Mouse (Mus musculus): ENCODE measurements around the gene A830031A19Rik. TPM values are rescaled to one million over a fixed set of nuclear protein-coding genes. Genes with fewer than 3 reads are reported as not detected.

Gene A830031A19Rik
- total RNA-seq, 2 experiments from 2014 or later, result not detected

DNA sequence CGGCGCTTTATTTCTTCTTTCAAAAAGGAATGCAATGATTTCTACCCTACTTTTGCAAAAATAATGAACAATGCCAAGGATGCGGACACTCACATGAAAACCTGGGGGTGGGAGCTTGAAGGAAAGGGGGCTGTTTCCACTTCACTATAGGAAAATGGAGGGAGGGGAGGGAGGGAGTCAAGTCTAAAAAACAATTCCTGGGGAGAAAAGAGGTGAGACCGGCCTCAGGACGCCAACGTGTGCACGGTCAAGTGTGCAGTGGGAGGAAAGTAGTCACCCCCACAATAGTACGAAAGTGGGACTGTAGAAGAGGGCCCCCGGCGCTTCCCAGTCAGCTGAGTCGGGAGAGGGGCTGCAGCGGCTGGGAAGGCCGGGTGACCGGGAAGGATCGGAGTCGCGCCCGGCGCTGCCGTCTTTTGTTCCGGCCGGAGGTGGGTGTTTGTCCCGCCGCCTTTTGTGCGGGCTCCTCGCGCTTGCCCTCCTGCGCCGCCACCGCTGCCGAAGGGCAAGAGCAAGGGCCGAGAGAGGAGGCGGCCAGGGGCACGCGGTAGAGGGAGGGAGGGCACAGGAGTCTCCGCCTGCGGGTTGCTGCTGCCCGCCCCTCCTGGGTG is 4.0 kb upstream of the A830031A19Rik start:
- DNase-seq, result peak; percentile 54 to 56
- intact Hi-C loops (cut with DNase I), result no loop called here

DNA sequence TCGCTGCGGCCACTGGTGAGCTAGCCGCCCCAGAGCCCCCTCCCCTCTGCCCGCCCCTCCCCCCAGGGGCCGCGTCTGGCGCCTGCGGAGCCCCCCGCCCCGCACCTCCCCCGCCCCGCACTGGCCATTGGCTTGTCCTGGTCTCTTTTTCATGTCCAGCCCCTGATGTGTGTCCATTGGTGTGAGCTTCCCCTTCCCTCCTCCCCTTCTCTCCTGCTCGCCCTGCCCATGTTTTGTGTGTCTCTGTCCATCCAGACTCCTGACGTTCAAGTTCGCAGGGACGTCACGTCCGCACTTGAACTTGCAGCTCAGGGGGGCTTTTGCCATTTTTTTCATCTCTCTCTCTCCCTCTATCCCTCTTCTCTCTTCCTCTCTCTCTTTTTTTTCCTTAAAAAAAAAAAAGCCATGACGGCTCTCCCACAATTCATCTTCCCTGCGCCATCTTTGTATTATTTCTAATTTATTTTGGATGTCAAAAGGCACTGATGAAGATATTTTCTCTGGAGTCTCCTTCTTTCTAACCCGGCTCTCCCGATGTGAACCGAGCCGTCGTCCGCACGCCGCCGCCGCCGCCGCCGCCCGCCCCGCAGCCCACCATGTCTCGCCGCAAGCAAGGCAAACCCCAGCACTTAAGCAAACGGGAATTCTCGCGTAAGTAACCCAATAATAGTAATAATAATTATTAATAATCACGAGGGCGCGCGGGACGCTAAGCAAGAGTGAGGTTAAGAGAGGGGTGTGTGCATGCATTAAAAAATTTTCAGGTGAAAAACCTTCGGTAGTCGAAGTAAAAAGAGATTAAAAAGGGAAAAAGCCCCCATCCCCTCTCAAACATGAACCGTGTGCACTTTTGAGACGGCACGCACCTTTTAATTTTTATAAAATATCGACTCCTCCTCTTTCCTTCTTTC is 3.2 kb upstream of the A830031A19Rik start, which contains the start of gene Bcl11a:
TSS of gene Bcl11a (plus strand) at position 262 of the 911 bp plus-strand sequence.
- intact Hi-C loops (cut with DNase I), result no loop called here
- DNase-seq, result peak; percentile 23 to 46

DNA sequence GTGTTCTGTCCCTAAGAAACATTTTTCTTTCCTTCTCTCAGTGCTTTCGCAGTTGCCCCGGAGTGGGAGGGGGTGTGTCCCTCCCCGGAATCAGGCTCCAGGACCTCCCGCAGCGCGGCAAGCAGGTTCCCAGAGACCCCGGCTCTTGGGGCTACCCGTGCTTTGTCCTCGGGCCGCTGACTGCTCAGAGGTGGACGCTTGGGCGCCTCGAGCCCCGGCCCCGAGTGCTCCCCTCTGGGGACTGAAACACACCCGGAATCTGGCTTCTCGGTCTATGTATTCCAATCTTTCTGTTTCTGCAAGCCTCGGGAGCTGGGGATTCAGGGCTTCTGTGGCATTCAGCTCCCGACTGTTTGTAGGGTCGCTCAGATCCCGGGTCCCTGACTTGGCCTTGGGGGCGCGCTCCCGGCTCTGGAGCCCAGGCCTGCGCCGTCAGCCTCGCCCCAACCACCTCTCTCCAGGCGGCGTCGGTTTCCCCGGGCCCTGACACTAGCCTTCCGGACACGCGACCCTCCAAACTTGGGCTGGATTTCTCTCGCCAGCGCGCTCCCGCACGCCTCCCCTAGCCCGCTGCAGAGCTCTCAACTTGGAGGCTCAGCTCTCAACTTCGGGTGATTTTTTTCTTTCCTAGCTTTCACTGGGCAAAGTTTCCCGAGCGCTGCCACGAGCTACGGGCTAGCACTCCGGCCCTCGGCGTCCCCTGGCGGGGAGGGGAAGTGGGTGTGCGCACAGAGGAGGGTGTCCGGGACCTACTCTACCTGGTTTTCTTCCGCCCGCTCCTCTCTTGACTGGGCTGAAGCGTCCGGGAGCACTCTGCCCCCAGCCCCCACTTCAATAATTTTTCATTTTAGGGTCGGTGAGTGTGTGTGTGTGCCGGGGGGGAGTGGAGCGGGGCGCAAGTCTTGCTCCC is 2.2 kb upstream of the A830031A19Rik start:
- peak; percentile 52 to 59 for DNase-seq
- intact Hi-C loops (cut with DNase I), result no loop called here

DNA sequence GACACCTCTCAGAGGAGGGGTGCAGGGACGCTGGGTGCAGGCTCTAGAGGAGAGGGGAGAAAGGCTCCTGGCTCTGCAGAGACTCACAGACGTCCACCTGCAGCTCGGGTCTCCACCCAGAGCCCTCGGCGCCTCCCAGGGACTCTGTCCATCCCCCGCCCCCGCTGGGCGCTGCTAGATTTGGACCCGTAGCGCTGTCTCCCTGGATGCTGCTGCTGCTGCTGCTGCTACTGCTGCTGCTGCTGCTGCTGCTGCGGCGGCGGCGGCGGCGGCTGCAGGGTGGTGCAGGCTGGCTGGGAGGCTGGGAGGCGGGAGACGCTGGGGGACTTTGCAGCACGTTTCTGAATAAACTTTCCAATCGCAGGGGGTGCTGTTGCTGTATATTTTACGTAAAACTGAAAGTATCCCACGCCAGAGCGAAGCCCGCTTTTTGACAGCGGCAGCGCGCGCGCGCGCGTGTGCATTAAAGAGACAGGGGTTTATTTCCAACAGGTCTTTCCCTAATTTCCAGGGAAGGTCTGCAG is 1.3 kb upstream of the A830031A19Rik start:
- intact Hi-C loops (cut with DNase I), result no loop called here
- DNase-seq, result peak; percentile 47 to 64

DNA sequence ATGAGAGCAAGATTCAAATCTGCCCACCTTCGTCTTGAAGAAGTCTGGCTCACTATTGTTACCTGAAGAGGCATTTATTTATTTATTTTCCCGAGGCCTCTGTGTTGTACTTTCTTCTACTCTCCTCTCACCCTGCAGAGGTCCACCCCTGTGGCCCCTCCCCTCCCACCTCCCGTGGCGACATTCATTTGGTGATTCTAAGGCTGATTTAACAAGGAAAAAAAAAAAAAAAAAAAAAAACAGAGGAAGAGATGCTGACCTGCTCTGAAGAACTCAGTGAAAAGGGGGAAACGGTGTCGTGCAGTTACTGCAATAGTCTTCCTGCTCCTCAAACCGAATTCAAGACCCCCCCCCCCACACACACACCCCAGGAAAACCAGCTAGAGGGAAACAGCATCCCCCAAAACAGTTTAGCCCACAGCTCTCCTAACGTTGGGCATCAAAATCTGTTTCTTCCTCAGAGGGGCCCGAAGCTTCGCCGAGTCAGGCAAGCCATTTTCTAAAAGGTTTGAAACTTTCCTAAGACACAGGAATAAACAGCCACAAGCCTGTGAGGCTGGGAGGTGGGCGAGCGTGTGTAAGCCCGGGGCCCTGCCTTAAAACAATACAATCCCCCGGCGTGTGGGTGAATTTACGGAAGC is 752 bp upstream of the A830031A19Rik start:
- intact Hi-C loops (cut with DNase I), result no loop called here
- no peak for DNase-seq

DNA sequence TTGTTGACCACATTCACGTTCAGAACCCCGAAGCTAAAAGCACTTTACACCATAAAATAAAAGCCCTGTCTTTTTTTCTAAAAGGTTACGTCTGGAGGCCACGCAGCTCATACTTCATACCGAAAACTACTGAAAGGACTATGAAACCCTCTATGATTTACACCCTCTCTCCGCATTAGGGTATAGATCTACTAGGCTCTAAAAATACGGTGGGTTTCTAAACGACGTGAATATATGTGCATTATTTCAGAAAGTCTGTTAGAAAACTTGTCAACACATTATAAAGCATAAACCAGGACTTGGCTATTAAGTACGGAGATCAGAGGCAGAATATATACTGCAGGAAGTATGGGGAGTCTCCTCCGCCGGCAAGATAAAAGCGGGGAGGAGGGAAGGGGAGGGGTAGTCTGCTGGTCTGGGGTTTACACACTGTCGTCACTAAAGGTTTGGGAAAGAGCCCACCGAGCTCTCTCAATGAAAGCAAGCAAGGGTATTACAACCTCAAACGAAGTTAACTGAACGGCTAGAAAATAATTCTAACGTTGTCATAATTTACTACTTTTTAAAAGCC is 748 bp downstream of the A830031A19Rik start:
- intact Hi-C loops (cut with DNase I), result no loop called here

DNA sequence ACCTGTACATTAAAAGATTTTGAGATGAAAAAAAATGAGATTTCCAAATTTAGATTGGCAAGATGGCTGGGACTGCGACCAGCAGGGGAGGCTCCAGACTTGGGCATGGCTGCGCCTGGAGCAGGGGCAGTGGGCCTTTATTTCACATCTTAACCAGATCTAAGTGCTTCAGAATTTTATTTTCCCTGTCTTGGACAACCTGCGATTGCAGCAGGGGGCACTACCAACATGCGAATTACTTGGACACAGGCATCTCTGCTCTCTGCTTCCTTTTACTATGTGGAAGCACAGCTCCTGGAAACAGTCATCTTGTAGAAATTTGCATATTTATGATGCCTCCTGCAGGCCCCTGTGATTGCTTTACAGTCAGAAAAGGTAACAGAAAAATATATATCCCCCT is 9.5 kb downstream of the A830031A19Rik start:
- intact Hi-C loops (cut with DNase I), result no loop called here
- no peak for DNase-seq

More for the DNA sequence above, 748 bp downstream of the A830031A19Rik start:
- DNase-seq, result no peak

DNA sequence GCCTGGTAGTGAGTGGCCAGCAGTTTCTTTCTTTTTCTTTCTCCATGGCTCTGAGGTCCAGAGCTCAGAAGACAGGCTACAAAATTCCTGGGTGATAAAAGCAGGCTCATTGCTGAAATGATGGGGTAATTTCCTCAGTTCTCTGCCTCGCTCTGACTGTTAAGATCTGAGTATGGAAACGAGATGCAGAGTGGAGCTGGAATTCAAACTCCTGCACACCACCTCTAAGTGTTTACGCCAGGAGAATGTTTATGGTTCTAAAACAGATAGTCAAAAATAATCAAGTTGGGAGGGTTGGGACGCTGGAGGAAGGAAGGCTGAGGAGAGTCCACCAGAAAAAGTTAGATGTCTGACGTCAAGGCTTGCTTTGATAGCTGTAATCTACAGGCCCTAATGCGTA is 10.6 kb downstream of the A830031A19Rik start:
- no peak for DNase-seq
- intact Hi-C loops (cut with DNase I), result no loop called here

DNA sequence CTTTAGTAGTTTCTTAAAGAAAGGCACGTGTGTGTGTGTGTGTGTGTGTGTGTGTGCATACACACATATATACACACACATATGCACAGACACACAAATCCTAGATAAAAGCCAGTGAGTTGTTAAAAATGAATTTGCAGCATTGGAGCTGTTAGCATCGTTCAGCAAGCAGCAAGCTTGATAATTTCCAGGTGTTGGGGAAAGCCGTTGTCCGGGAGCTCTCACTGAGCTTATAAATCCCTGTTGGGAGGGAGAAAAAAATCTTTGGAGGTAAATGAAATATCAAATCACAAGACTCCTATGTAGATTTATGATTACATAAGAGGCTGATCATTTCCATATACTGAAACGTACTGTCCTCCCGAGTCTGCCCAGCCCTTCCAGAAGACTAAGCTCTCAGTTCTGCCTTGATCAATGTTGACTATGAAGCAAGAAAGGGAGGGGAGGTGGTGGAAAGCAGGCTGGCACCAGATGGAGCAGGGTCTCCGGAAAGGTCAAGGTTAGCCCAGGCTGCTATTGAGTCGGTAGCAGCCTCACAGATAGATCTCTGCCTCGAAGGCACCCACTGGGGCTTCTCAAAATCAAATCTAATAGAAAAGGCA is 12.3 kb downstream of the A830031A19Rik start:
- intact Hi-C loops (cut with DNase I), result no loop called here
- no peak for DNase-seq

DNA sequence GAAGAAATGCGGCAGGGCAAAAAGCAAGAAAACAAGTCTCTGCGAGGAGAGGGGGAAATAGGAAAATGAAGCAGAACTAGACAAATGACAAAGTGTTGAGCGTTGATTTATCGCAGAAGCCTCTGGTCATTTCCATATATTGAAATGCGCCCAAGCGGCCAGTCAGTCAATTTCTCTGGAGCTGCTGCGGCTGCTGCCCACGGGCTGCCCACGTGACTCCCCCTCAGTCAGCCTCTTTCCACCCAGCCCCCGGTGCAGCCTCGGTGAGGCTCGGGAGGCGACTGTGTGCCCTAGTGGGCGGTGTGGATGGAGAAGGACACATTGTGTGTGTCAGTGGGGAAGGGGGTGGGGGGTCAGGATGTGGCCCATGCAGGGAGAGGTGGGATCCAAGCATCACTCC is 13.0 kb downstream of the A830031A19Rik start:
- no peak for DNase-seq
- intact Hi-C loops (cut with DNase I), result no loop called here

DNA sequence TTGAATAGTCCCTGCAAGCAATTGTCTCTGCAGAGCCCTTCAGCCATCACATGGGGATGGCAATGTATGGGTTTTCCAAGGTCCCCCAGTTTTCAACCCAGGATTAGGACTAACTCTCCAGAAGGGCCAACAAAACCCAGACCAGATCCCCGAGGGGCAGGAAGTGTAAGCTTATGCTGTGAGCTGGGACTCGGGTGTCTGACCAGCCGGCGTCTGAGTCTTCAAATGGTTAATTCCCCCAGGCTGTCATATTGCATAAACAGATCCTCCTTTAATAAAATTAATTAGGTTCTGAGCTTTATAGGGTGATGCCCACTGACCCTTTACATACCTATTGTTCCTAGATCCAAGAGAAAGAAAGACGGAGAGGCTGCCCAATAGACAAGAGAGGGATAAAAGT is 14.4 kb downstream of the A830031A19Rik start:
- DNase-seq, result no peak
- intact Hi-C loops (cut with DNase I), result no loop called here

DNA sequence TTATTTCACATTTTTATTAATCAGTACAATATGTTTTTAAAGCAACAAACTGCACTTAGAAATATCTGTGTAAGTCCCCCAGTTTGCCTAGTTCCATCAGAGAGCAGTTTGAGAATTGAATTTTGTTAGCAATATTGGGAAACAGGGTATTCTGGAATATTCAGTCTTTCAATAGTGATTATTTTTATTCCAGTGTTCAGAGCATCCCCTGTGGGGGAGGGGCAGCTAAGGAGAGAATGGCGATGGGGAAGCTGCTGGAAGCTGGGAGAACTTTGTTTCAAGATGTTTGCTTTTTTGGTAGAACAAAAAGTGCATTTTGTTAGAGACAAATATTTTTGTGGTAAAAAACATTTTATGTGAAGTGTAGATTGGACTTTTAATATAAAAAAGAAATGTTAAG is 15.7 kb downstream of the A830031A19Rik start:
- intact Hi-C loops (cut with DNase I), result no loop called here
- no peak for DNase-seq

DNA sequence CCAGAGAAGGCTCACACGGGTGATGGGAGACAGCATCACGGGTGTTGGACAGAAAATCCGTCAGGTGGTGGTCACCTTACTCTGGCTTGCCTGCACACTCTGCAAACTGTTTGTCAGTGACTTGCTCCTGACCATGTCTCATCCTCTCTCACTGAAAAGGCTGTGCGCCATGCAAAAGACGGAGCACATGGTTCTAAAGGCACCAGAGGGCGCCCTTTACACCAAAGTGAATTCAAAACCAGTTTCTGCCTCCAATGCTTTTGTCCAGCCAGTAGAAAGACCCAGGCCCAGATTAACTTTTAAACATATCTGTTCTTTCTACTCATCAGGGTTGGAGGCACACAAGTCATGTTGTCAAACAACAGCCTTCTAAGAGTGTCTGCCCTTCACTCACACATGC is 22.0 kb downstream of the A830031A19Rik start:
- intact Hi-C loops (cut with DNase I), result no loop called here
- no peak for DNase-seq

DNA sequence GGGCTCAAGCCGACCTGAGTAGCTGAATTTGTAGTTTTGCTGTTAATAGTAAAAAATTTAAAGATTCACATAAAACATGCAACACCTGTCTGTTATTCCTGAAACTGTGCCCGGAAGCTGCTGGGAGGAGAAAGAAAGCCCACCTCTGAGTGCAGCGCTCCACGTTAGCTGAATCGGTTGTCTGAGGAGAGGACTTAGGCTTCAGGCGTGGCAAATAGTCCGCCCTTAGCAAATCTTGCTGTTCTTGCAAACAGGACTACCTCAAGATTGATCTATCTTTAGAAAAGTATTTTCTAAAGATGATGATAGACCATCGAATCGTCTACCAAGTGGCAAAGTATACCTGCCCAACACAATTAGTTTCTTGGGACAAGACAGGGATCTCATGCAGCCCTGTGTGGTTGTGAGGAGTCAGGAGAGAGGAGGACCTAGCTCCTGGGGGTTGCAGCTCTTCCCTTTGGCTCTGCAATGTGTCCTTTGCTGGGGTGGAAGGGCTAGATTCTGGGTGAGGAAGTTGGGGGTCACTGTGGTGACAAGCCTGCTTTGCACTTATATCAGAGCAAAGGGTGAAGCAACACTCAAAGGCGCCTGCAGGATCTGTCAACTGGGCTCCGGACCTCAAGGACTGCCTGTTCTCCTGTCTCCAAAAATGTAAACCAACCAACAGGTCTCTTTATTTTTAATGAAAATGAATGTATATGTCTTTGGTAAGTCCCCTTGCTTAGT is 24.7 kb downstream of the A830031A19Rik start:
- DNase-seq, result no peak
- intact Hi-C loops (cut with DNase I), result no loop called here

DNA sequence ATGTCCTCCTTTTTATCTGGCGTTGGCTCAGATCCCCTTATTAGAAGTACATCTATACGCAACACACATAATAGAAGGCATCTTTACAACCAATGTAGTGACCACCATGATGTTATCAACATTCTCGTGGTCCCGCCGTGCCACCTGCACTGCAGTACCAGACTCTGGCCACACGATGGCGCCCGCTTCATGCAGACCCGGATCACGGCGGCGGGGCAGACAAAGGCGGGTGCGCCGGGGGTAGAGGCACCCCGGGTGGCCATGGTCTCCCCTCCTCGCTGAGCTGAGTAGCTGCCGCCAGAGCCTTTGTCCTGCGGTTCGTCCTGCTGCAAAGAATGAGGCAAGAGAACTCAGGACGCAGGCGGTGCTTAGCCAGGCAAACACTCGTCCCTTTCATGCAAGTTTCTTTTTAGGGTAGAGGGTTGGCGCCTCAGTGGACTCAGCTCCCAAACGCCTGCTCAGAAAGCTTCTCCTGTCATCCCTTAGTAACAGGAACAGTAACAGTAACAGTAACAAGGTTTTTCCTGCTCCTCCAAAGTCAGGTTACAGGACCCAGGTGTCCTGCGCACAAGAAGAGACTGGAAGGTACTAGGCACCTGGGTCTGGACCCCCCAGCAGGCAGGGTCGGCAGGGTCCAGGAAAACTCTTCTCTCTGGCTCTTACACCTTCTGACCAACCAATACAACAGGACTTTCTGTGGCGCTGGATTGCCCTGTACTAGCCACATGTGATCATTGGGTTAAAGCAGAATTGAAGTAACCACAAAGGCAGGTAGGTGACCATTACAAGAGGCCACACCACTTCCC is 25.4 kb downstream of the A830031A19Rik start:
- intact Hi-C loops (cut with DNase I), result loop anchor here (2.0 kb wide), 1 partner anchor 1813 kb away; no protein-coding TSS in a partner anchor
- peak; percentile 80 to 85 for DNase-seq

DNA sequence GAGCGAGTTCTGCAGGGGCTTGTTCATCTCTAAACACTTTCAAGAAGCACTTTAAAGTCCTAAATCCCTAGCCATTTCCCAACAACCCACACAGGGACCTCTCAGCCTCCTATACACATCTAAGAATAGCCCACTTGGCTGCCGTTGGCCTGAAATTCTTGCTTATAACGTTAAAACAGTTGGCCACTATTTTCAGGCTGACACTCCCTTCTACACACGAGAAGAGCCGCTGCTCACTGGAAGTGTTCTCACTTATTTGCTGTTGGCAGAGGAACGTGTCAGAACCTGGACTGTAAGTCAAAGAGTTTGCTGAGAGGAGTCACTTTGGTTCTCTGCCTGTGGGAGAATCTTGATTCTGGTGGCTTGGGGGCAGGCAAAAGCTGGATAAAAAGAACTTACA is 30.8 kb downstream of the A830031A19Rik start:
- no peak for DNase-seq
- intact Hi-C loops (cut with DNase I), result no loop called here

DNA sequence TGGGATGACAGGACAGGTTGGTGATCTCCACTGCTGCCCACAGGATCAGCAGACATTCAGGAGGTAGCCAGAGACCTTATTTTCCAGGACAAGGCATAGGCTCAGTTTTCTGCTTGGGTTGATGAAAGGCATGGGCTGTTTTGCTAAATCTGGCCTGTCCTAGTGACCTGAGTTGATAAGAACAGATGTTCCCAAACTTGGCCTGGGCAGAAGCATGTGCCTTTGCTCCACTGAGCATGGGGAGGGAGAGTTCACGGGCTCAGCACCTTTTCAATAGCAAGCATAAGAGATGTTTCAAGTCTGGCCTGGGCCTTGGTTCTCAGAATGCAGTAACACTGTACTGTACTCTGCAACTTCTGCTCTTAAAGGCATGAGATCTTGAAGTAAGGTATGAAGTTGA is 54.1 kb downstream of the A830031A19Rik start:
- intact Hi-C loops (cut with DNase I), result no loop called here
- DNase-seq, result no peak

DNA sequence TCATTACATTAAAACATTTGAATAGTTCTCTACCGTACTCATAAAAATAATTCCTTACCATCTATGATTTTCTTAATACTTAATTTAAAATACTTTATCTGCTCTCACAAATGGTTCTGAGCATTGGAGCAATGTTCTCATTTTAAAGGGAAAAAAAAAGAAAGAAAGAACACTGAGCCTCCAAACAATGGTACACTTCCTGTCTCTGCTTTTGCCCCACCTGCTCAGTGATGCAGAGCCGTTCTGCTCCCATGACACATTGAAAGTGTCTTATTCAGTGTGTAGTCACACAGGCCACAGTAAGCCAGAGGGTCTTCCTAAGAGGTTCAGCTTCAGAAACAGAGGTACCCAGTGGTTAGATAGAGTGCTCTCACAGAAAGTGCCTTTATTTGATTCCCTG is 56.1 kb downstream of the A830031A19Rik start:
- intact Hi-C loops (cut with DNase I), result no loop called here

More for the DNA sequence above, 56.1 kb downstream of the A830031A19Rik start:
- no peak for DNase-seq
